Mouse (Mus musculus) heart, adult 11 months (tissue): ENCODE measurements around the gene Catsperg1.
"Not testable (repeated sequence)": the region's sequence is repeated elsewhere in the genome, so short reads cannot be mapped to it uniquely, and the experiment has no call there.

Experiments
- DNase-seq: peaks from one replicate; pipeline ENCODE4 v3.0.0; 2022

The Catsperg1 gene

DNA sequence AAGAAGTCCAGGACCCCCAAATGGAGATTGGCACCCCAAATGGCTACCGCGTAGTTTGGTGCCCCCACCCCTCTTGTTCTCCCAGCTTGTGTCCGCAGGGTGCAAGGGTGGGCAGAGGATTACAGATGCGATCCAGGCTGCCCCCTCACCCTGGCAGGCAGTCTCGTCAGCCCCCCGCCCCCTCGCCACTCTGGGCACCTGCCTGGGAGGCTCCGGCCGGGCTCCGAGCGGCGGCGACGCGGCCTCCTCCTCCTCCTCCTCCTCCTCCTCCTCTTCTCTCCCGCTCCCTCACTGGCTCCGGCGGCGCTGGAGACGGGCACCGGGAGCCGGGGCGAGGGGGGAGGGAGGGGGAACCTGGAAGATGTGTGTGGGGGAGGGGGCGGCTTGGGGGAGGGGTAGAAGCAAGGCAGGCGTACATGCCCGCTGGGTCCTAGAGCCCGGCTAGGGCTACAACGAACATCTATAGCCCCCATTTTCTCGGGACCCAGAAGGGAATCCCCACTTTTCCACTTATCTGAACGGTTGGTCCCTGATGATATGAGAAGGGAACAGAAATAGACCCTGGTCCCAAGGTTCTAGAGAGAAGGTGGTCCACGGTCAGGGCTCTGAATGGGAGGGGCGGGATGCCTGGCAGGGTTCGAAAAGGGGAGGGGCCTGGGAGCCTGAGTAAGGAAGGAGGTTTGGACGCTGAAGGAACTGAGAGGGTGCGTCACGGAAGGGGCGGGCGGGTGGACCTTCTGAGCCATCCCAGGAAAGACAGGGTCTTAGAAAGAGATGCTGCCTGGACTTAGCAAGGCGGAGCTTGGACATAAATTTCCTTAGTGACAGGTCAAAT, 44.4 kb downstream of the Catsperg1 start:
- peak; percentile 99 for DNase-seq

DNA sequence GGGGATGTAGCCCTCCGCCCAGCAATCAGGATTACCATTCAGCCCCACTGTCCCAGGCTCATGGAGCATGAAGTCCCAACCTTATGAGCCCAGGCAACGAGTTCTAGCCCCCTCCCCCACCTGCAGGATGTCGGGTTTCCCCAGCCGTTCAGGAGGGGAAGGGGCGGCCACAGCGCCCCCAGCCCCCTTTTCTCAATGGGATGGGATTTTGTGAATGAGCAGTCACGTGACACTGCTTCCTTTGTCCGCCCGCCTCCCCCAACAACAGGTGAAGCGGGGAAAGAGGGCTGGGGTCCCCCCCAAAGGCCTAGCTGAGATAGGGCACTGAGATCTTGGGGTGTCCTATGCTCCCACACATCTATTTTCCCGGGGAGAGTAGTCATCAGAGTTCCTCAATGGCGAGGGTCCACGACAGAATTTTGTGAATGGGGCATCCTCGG, 45.0 kb downstream of the Catsperg1 start:
- DNase-seq, result peak; percentile 94

DNA sequence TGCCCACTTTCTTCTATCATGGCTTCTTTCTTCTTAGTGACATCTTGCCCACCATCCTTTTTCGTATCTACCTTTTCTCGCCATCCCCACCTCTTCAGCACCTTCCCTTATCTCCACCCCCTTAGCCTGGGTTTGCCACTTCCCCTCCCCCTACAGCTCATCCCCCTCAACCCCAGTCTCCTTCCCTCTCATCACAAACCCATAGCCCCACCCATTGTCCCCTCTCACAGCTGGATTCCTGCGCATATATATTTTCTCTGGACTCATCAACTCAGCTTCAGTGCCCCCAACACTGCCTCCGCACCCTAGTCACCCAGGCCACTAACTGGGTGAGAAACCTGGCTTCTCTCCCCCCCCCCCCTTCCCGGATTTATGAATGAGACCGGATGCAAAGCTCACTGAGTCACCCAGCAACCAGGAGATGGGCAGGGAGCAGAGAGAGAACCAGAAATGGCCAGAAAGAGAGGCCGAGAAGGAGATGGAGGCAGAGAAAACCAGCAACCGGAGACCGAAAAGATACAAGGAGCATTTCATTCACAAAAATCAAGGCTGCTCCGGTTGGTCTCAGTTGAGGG, 45.6 kb downstream of the Catsperg1 start:
- DNase-seq, result no peak

DNA sequence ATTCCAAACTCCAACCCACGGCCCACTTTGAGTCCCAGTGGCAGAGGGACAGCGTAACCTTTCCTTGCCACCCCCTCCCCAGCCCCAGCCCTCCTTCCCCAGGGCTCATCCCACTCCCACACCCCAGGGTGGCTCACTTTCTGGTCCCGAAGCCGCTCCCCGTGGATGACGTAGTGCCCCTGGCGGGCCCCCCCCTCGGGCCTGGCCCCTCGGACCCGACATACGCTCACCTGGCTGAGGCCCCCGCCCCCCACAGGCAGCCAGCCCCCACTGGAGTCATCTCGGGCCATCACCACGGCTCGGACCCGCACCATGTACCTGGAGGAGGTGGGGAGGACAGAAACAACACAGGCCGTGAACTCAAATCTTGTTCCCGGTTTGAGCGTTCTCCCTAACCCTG, 46.2 kb downstream of the Catsperg1 start:
- no peak for DNase-seq

DNA sequence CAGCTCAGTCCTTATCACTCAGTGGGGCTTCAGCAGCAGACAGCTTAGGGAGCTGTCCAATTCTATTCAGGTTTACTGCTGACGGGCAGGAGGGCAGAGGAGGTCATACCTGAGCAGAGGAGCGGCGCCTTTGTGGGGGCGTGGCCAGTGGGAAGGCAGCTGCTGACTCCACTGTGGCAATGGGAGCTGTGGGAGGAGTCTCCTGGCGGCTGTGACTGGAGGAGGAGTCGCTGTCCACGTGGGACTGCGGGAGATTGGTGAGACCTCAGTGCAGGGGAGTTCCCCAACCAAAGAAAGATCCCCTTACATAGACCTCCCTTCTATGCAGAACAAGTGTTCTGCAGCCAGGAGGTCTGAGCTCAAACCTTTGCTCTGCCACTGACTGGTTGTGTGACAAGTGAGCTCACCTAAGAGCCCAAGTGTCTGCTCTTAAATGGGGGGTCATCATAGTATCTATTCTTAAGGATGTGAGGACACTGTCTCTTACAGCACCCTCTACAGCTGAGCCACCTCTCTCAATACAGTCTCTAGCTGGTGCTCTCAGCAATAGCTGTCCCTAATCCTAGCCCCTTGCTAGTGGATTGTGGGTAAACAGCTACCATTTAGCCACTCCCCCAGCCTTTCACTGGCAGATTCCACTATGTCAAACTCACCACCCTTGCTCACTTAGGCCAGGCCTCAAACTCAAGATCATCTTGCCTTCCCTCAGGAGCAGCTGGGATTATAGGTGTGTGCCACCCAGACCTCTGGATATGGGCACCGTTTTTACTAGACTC, 50.9 kb downstream of the Catsperg1 start:
- DNase-seq, result no peak

DNA sequence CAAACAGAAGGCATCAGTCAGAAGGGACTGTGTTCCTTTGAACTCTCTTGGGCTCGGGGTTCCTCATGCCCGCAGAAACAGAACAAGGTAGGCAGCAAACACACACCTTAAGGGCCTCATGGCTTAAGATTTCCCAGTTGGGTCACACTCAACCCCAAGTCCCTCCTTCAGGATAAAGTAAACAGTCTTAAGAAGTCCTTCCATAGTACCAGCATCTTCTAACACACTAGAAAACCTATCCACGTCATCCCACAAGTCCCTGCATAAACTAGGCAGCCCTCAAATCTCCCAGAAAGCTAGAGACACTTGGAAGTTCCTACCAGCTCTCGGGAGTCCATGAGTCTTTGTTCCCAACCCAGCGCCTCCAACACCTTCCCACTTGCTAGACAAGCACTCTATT, 51.5 kb downstream of the Catsperg1 start:
- DNase-seq, result no peak

DNA sequence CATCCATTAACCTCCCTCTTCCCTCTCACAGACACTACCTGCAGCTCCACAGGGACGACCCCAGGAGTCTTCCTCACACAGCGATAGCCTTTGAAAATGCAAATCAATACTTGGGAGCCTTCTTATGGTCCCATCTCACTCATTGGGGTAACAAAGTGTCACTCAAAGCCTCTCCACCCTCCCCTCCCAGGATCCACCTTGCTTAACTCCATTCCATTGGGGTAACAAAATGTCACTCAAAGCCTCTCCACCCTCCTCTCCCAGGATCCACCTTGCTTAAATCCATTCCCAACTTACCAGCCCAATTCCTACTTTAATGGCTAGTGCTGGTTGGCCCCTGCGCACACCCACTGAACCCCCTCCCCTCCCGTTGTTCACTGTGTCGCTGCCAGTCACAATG, 55.6 kb downstream of the Catsperg1 start:
- no peak for DNase-seq

DNA sequence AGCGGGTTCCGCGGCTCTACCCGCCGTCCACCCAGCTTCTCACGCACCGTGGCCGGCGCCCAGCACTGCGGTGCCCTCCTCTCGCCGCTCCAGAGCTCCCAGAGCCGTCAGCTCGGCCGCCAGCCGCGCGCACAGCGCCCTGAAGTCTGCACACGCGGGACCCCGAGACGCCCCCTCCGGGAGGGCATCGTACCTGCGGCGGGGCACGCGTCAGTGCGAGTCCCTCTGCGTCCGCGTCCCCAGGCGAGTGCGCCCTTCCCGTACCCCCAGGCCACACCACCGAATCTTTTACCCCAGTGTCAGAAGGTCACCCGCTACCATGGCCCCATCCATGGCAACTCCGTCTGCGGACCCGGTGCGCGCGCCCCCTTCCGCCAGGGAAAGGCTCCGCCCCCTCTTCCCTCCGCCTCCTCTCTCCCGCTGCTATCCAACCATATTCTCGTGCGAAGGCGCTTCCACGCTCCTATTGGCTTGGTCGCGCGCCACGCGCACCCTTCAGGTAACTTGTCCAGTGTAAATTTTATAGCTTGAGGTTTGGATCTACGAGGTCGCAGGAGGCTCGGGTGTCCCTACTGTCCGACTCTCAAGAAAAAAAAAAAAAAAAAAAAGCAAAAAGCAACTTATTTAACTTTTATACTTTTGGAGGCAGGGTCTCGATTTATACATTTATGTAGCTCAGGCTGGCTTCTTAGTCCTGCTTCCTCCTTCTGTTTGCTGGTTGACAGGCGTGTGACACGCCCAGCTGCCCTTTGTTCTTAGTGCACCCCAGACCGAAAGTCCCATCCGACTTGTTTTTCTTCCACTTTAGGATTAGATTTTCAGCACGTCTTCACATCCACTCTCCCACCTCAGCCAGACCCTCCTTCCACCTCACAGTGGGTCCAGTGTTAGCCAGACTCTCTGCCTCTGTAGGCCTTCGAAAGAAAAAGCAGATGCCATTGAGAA, 57.7 kb downstream of the Catsperg1 start, which contains the start of gene Fam98c:
TSS of gene Fam98c (minus strand) at position 397 of the 945 bp plus-strand sequence.
- peak; percentile 99 for DNase-seq

DNA sequence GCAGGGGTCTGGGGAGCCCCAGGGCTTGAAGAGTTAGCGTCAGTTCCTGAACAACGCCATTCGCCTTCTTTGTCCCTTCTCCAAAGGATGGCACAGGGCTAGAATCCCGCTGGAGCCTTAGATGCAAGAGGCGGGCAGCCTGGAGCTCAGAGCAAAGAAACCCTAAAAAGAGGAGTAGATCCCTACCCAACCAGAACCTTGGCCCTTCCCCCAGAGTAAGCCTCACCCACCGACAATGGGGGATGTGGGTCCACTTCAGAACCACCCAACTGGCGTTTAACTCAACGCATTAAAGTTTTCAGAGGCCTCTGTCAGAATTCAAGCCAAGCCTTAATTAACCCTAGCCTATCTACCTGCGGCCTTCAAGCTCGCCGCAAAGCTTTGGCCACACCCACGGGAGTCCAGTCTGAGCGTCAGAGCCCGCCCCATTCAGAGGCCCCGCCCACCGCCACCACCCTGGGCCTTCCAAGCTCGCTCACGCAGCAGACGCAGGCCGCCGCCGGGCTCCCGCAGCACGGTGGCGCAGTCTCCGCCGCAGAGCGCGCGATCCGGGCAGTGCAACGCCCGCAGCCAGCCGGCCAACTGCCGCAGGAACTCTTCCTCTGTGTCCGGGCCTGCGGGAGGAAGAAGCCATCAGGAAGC, 58.5 kb downstream of the Catsperg1 start:
- DNase-seq, result peak; percentile 99

DNA sequence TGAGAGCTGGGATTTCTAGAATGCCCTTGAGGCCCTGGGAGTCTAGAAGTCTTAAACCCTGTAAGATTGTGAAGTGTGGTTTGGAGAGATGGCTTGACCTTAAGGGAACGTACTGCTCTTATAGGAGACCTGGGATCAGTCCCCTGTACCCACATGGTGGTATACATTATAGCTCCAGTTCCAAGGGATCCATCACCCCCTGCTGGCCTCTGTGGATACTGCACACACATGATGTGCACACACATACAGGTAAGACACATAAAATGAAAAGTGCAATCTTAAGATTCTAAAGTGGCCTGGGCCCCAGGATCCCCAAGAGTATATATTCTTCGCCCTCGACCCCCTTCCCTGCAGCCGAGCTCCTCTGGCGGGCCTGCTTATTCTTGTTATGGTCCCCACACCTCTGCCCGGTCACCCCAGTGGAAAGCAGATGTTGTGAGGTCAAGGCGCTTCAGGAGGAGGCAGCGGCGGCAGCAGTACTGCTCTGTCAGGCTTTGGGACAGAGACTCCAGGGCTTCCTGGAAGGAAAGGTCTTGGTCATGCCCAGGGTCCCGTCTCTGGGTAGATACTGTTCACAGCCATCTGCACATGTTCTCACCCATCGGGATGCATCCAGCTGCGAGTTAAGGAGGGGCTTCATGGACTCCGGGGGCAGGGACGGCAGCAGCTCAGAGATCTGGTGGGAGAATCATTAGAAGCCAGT, 59.7 kb downstream of the Catsperg1 start:
- no peak for DNase-seq

DNA sequence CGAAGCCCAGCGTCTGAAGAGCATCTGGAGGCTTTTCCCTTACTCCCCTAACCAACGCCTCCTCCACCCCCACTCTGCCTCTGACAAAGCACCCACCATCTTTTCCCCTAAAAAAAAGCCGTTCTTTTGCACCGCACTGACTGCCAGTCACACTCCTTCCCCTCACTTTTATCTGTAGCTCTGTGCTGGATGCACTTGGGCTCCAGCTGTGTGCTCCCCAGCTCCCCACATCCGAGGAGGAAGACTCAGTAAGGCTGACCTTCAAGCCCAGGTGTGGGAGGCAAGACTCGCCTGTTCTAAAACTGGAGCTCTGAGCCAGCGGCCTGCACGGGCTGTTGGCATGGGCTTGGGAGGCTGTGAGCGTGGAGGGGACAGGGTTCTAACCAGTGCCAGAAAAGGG, 62.3 kb downstream of the Catsperg1 start:
- DNase-seq, result no peak

DNA sequence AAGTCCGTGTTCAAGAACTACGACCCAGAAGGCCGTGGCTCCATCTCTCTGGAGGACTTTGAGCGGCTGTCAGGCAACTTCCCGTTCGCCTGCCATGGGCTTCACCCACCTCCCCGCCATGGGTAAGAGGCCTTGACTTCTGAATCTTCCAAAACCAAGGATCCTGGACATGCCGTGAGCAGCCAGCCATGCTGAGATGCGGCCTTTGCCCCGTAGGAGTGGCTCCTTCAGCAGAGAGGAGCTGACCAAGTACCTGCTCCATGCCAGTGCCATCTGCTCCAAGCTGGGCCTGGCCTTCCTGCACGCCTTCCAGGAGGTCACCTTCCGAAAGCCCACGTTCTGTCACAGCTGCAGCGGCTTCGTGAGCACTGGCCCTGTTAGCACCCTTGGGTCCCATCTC, 65.1 kb downstream of the Catsperg1 start:
- no peak for DNase-seq

DNA sequence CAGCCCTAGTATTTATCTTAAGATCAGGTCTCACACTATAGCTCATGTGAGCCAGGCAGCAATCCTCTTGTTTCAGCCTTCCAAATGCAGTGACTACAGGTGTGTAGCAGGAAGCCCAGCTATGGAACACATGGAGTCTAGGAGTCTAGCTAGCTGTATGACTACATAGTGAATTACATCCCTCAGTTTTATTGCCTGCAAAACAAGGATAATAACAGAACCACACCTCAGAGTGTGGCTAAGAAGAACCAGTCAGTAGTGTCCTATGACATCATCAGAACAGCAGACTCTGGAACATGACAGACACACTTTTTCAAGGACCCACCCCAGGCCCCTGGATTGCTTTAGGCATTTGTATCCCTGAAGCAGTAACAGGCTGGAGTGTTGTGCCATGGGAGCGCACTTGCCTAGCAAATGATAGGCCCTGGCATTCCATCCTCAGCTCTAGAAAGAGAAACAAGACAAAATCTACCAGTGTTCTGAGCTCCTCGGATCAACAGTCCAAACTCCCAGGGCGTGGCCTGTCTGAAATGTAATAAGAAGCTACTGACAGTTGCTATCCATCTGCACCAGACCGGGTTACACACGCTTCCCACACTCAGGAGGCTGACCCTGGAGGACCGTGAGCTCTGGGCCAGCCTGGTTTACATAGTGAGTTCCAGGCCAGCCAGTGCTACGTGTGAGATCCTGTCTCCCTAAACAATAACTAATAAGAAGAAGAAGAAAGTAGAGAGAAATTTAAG, 67.0 kb downstream of the Catsperg1 start:
- no peak for DNase-seq

DNA sequence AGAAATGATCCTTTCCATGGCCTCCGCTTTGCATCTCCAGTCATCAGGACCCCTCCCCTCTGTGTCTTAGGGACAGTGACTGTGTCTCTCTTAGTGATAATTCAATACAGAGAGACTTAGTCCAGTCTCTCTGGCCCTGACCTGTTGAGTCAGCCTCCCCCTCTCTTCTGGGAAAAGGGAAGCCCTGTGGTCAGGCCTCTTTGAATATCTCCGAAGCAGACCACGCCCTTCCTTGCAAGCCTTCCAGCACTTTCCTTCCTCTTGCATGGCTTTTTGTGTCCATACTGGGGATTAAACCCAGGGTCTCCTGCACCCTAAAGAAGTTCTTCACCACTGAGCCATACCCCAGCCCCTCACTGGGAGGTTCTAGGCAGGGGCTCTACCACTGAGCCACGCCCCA, 69.8 kb downstream of the Catsperg1 start:
- DNase-seq, result peak; percentile 93

DNA sequence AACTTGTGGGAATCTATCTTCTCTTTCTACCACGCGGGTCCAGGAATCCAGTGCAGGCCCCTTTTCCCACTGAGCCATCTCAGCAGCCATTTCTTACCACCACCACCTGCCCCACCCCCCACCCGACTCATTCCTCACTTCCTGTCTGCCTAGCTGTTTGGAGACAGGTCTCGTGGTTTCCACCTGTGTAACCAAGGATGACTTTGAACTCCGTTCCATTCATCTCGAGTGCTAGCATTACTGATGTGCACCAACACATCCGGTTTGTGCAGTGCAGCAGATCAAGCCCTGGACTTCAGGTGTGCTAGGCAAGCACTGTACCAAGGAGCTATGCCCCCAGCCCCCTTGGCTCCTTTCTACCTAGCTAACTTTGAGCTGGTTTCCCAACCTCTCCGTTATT, 72.4 kb downstream of the Catsperg1 start:
- DNase-seq, result no peak

DNA sequence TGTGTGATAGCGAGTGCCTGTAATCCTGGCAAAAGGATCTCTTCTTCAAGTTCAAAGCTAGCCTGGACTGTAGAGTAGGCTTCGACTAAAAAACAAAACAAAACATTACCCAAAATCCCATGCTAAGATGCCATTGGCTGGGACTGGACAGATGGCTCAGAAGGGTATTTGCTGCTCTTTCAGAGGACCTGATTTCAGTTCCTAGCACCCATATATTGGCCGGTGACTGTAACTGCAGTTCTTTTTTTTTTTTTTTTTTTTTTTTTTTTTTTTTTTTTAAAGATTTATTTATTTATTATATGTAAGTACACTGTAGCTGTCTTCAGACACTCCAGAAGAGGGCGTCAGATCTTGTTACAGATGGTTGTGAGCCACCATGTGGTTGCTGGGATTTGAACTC, 74.6 kb downstream of the Catsperg1 start:
- not testable (repeated sequence) for DNase-seq

DNA sequence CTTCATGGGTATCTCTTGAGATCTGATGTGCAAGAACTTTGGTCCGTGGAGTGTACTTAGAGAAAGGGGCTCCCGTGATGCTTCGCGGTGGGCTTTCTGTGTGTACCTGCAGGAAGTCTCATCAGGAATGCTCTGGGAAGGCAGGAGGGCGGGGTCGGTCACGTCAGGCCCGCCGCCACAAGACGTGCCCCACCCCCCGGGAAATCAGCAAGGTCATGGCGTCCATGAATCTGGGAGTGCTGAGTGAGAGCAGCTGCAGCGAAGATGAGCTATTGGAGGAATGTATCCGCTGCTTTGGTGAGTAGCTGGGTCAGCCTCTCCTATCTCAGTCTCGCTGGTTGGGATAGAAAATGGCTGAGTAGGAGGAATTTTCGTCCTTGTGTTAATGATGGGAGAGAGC, 76.4 kb downstream of the Catsperg1 start:
- no peak for DNase-seq

DNA sequence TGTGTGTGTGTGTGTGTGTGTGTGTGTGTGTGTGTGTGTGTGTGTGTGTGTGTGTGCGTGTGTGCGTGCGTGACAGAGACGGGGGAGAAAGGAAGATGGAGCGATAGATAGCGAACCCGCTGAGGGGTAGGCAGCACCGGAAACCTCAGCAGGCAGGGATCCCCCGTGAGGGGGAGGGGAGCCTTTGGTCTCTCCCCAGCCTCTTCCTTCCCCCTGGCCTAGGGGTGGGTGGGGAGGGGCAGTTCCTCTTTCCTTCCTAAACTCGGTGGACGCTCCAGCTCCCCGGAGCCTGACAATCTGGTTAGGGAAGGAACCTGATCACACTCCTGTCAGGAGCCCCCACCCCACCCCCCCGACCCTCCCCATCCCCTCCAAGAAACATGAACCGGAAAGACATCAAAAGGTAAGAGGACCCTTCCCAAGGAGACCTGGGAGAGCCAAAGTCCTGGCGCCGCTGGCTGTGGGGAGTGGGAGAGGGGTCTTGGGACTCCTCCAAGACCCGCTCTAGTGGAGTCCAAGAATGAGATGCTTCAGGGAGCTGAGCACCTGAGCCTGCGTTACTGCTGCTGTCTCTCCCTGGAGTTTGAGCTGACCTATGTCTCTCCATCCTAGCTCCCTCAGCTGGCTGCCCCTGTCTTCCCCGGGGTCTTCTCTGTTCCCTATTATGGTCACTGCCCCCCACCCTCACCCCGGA, 79.0 kb downstream of the Catsperg1 start, which contains the start of gene Rasgrp4:
TSS of gene Rasgrp4 (plus strand) at position 159 of the 694 bp plus-strand sequence.
- peak; percentile 96 for DNase-seq

DNA sequence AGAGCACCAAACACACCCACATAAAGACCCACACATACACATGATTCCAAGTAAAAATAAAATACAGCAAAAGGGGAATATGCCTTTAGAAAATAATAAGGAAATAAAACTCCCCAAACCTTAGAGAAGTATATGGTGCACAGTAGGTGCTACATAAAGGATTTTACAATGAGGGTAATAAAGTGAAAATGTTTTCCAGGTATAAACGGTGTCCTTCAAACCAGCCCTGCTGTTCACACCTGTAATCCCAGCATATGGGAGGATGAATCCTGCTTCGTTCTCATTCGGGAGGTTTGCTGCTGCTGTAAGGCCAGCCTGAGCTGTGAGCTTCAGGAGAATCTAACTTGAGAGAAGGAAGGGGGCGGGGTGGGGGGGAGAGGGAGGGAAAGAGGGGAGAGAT, 79.6 kb downstream of the Catsperg1 start:
- no peak for DNase-seq
